Mouse (Mus musculus): ENCODE results near the gene Hsd11b1. TPM values are rescaled to one million over a fixed set of nuclear protein-coding genes. Genes with fewer than 3 reads are reported as not detected.
"Not testable (repeated sequence)": the region's sequence is repeated elsewhere in the genome, so short reads cannot be mapped to it uniquely, and the experiment has no call there.

The Hsd11b1 gene
- polyA plus RNA-seq, 1 experiment from 2014 or later: 1.1 TPM

GRCm38 (mm10) chr1:193265734-193266133 lies 1.9 kb upstream of the Hsd11b1 start:
- Histone ChIP-seq H3K4me1 (replicated peaks; ENCODE audit: control insufficient read depth, insufficient read depth, low read length) (peaks cover 8% of the 10 kb centered on the region), H3K9ac (replicated peaks; ENCODE audit: low read depth, low read length) (no peak overlapping the region), H3K9me3 (ENCODE audit: control insufficient read depth, low read length) (no peaks in the 10 kb centered on the region), H3K4me3 (replicated peaks; ENCODE audit: low read length) (no peak overlapping the region), H3K27me3 (replicated peaks; ENCODE audit: control insufficient read depth, insufficient read depth, low read length) (no peaks in the 10 kb centered on the region), H3K4me2 (ENCODE audit: low read length) (no peak overlapping the region), H3K36me3 (ENCODE audit: control insufficient read depth, insufficient read depth) (no peaks in the 10 kb centered on the region), H3K27ac (ENCODE audit: low read length) (no peak overlapping the region)
- ATAC-seq: no peak

- Histone ChIP-seq H3K27ac (ENCODE audit: low read length) (peak overlapping the region; percentile 31; the same call in 1 of the 2 replicates), H3K4me3 (replicated peaks; ENCODE audit: low read length) (no peak overlapping the region), H3K27me3 (replicated peaks; ENCODE audit: control insufficient read depth, insufficient read depth, low read length) (no peaks in the 10 kb centered on the region), H3K36me3 (ENCODE audit: control insufficient read depth, insufficient read depth) (no peaks in the 10 kb centered on the region), H3K4me2 (ENCODE audit: low read length) (no peak overlapping the region), H3K9ac (replicated peaks; ENCODE audit: low read depth, low read length) (no peak overlapping the region), H3K9me3 (ENCODE audit: control insufficient read depth, low read length) (no peaks in the 10 kb centered on the region), H3K4me1 (replicated peaks; ENCODE audit: control insufficient read depth, insufficient read depth, low read length) (peaks cover 8% of the 10 kb centered on the region)
- no peak for ATAC-seq
- WGBS: 61% methylated on average over 8 of the region's 8 CpGs
Measured at GRCm38 (mm10) chr1:193263026-193263907, 608 bp downstream of the Hsd11b1 start.

GRCm38 (mm10) chr1:193261897-193262548 lies 1.9 kb downstream of the Hsd11b1 start:
- no peak for ATAC-seq
- Histone ChIP-seq H3K27ac (ENCODE audit: low read length) (no peak overlapping the region), H3K27me3 (replicated peaks; ENCODE audit: control insufficient read depth, insufficient read depth, low read length) (no peaks in the 10 kb centered on the region), H3K4me1 (replicated peaks; ENCODE audit: control insufficient read depth, insufficient read depth, low read length) (peaks cover 8% of the 10 kb centered on the region), H3K9ac (replicated peaks; ENCODE audit: low read depth, low read length) (no peak overlapping the region), H3K4me2 (ENCODE audit: low read length) (no peak overlapping the region), H3K36me3 (ENCODE audit: control insufficient read depth, insufficient read depth) (no peaks in the 10 kb centered on the region), H3K9me3 (ENCODE audit: control insufficient read depth, low read length) (no peaks in the 10 kb centered on the region), H3K4me3 (replicated peaks; ENCODE audit: low read length) (no peak overlapping the region)
- WGBS: 70% methylated on average over 7 of the region's 7 CpGs

- Histone ChIP-seq H3K36me3 (ENCODE audit: control insufficient read depth, insufficient read depth) (no peaks in the 10 kb centered on the region), H3K4me3 (replicated peaks; ENCODE audit: low read length) (no peak overlapping the region), H3K4me1 (replicated peaks; ENCODE audit: control insufficient read depth, insufficient read depth, low read length) (peaks cover 12% of the 10 kb centered on the region), H3K9ac (replicated peaks; ENCODE audit: low read depth, low read length) (no peak overlapping the region), H3K4me2 (ENCODE audit: low read length) (no peak overlapping the region), H3K27me3 (replicated peaks; ENCODE audit: control insufficient read depth, insufficient read depth, low read length) (no peaks in the 10 kb centered on the region), H3K27ac (ENCODE audit: low read length) (no peak overlapping the region), H3K9me3 (ENCODE audit: control insufficient read depth, low read length) (no peaks in the 10 kb centered on the region)
- ATAC-seq: no peak
- 87% methylated on average over 9 of the region's 9 CpGs for WGBS
Measured at GRCm38 (mm10) chr1:193259559-193259958, 4.3 kb downstream of the Hsd11b1 start.

GRCm38 (mm10) chr1:193256621-193257098 lies 7.2 kb downstream of the Hsd11b1 start:
- Histone ChIP-seq H3K4me3 (replicated peaks; ENCODE audit: low read length) (no peak overlapping the region), H3K9ac (replicated peaks; ENCODE audit: low read depth, low read length) (no peak overlapping the region), H3K27me3 (replicated peaks; ENCODE audit: control insufficient read depth, insufficient read depth, low read length) (no peaks in the 10 kb centered on the region), H3K9me3 (ENCODE audit: control insufficient read depth, low read length) (no peaks in the 10 kb centered on the region), H3K4me2 (ENCODE audit: low read length) (no peak overlapping the region), H3K36me3 (ENCODE audit: control insufficient read depth, insufficient read depth) (no peaks in the 10 kb centered on the region), H3K27ac (ENCODE audit: low read length) (no peak overlapping the region), H3K4me1 (replicated peaks; ENCODE audit: control insufficient read depth, insufficient read depth, low read length) (peaks cover 5% of the 10 kb centered on the region; the same call in 1 of the 2 replicates)
- 37% methylated on average over 5 of the region's 5 CpGs for WGBS
- ATAC-seq: no peak

GRCm38 (mm10) chr1:193256289-193256577 lies 7.6 kb downstream of the Hsd11b1 start:
- Histone ChIP-seq H3K4me1 (replicated peaks; ENCODE audit: control insufficient read depth, insufficient read depth, low read length) (peaks cover 5% of the 10 kb centered on the region; the same call in 1 of the 2 replicates), H3K4me3 (replicated peaks; ENCODE audit: low read length) (no peak overlapping the region), H3K4me2 (ENCODE audit: low read length) (no peak overlapping the region), H3K27ac (ENCODE audit: low read length) (no peak overlapping the region), H3K9ac (replicated peaks; ENCODE audit: low read depth, low read length) (no peak overlapping the region), H3K9me3 (ENCODE audit: control insufficient read depth, low read length) (no peaks in the 10 kb centered on the region), H3K27me3 (replicated peaks; ENCODE audit: control insufficient read depth, insufficient read depth, low read length) (no peaks in the 10 kb centered on the region), H3K36me3 (ENCODE audit: control insufficient read depth, insufficient read depth) (no peaks in the 10 kb centered on the region)
- ATAC-seq: peak; percentile 28; the same call in 1 of the 2 replicates

GRCm38 (mm10) chr1:193255488-193256288 lies 8.2 kb downstream of the Hsd11b1 start:
- H3K4me2 ChIP-seq (ENCODE audit: low read length): no peak overlapping the region
- ATAC-seq: peak; percentile 68
- WGBS: 32% methylated on average over 3 of the region's 3 CpGs
- H3K9ac ChIP-seq (replicated peaks; ENCODE audit: low read depth, low read length): no peak overlapping the region
- no peaks in the 10 kb centered on the region for H3K36me3 ChIP-seq (ENCODE audit: control insufficient read depth, insufficient read depth)
- H3K9me3 ChIP-seq (ENCODE audit: control insufficient read depth, low read length): no peaks in the 10 kb centered on the region
- H3K27me3 ChIP-seq (replicated peaks; ENCODE audit: control insufficient read depth, insufficient read depth, low read length): no peaks in the 10 kb centered on the region
- H3K4me3 ChIP-seq (replicated peaks; ENCODE audit: low read length): no peak overlapping the region
- H3K27ac ChIP-seq (ENCODE audit: low read length): no peak overlapping the region
- peaks cover 5% of the 10 kb centered on the region; the same call in 1 of the 2 replicates for H3K4me1 ChIP-seq (replicated peaks; ENCODE audit: control insufficient read depth, insufficient read depth, low read length)

GRCm38 (mm10) chr1:193255032-193255431 lies 8.8 kb downstream of the Hsd11b1 start:
- no peak overlapping the region for H3K4me2 ChIP-seq (ENCODE audit: low read length)

GRCm38 (mm10) chr1:193253895-193254294 lies 10.0 kb downstream of the Hsd11b1 start:
- not testable (repeated sequence) for H3K36me3 ChIP-seq (ENCODE audit: control insufficient read depth, insufficient read depth); ATAC-seq; H3K4me1 ChIP-seq (replicated peaks; ENCODE audit: control insufficient read depth, insufficient read depth, low read length); H3K9me3 ChIP-seq (ENCODE audit: control insufficient read depth, low read length); H3K4me3 ChIP-seq (replicated peaks; ENCODE audit: low read length); H3K27me3 ChIP-seq (replicated peaks; ENCODE audit: control insufficient read depth, insufficient read depth, low read length); H3K9ac ChIP-seq (replicated peaks; ENCODE audit: low read depth, low read length); H3K27ac ChIP-seq (ENCODE audit: low read length); H3K4me2 ChIP-seq (ENCODE audit: low read length)
- 73% methylated on average over 3 of the region's 3 CpGs for WGBS

More at GRCm38 (mm10) chr1:193255032-193255431, 8.8 kb downstream of the Hsd11b1 start:
- no peak overlapping the region for H3K9ac ChIP-seq (replicated peaks; ENCODE audit: low read depth, low read length)
- H3K27ac ChIP-seq (ENCODE audit: low read length): no peak overlapping the region
- no peaks in the 10 kb centered on the region for H3K36me3 ChIP-seq (ENCODE audit: control insufficient read depth, insufficient read depth)
- no peak for ATAC-seq
- peaks cover 5% of the 10 kb centered on the region; the same call in 1 of the 2 replicates for H3K4me1 ChIP-seq (replicated peaks; ENCODE audit: control insufficient read depth, insufficient read depth, low read length)
- H3K27me3 ChIP-seq (replicated peaks; ENCODE audit: control insufficient read depth, insufficient read depth, low read length): no peaks in the 10 kb centered on the region
- WGBS: 76% methylated on average over 8 of the region's 8 CpGs
- no peaks in the 10 kb centered on the region for H3K9me3 ChIP-seq (ENCODE audit: control insufficient read depth, low read length)
- no peak overlapping the region for H3K4me3 ChIP-seq (replicated peaks; ENCODE audit: low read length)
